Mouse (Mus musculus) heart, postnatal 36 days (tissue): ENCODE measurements around the gene D5Ertd579e. TPM values are rescaled to one million over a fixed set of nuclear protein-coding genes. Genes with fewer than 3 reads are reported as not detected.
"Not testable (repeated sequence)": the region's sequence is repeated elsewhere in the genome, so short reads cannot be mapped to it uniquely, and the experiment has no call there.

Source experiments
- DNase-seq, 2 experiments: peaks; one replicate each; pipeline ENCODE4 v3.0.0; 2021 to 2022
- intact Hi-C: fragments of 180-260 bp; cut with DNase I; formaldehyde crosslinking; loops from one replicate; pipeline ENCODE4 v1.15.1; 2025
- total RNA-seq, 2 experiments: library from RNA; stranded (reverse); gene quantifications; 2 replicates each; pipeline ENCODE4 v1.2.3; 2021

The D5Ertd579e gene
- total RNA-seq, 2 experiments from 2014 or later: 75.5 to 90.6 TPM

DNA sequence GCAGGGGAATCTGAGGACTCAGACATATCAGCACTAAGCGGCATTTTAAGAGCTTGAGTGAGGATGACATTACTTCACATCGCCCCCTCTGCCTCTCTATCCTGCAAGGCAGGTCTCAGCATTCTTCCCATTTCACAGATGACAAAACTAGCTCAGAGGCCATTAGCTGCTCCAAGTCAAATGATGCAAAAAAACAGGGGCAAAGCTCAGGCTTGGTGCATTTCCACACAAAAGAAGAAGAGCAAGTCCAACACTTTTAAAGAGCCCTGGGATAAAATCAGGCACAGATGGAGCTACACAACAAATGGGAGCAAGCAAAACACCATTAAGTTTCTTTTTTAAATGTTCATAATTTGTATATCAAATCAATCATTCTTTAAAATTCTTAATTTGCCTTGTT is 2.2 kb downstream of the D5Ertd579e start:
- no peak for DNase-seq
- intact Hi-C loops: loop anchor here (2.0 to 5.0 kb wide), 4 partner anchors 45 to 231 kb away; partner anchors contain the start of gene Grpel1

DNA sequence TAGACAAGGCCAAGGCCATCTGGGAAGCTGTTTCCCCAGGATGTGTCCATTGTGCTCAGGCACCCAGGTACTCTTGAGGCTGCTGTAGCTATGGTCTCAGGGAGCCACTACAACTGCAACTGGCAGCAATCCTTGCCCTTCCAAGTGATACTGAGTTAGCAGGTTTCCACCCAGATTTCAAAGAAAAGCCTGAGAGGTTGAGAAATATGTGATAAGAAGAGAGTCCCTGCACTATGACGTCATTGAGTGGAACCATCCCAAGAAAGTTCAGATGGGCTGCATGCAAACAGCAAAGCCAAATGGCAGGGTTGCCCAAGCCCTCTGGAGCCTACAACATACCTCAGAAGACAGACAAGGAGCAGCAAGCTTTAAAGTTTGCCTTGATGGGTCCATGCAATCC is 4.4 kb downstream of the D5Ertd579e start:
- DNase-seq: no peak
- intact Hi-C loops: loop anchor here (5.0 kb wide), 2 partner anchors 89 to 229 kb away; partner anchors contain the start of gene Grpel1

DNA sequence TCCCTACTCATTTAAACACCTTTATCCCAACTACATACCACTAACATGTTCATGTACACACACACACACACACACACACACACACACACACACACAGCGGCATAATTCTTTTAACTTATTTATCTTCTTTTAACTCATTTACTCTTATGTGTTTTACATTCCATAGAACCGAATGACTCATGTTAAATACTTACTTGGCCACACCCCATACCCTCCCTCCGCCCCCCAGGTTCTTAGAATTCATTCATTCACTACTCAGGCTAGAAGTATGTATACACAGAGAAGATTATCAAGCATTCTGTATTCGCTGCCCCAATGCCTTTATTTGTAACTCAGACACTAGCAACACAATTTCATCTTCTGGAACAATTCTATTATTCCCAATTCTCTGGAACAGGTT is 10.7 kb downstream of the D5Ertd579e start:
- DNase-seq: no peak
- intact Hi-C loops: no loop called here

DNA sequence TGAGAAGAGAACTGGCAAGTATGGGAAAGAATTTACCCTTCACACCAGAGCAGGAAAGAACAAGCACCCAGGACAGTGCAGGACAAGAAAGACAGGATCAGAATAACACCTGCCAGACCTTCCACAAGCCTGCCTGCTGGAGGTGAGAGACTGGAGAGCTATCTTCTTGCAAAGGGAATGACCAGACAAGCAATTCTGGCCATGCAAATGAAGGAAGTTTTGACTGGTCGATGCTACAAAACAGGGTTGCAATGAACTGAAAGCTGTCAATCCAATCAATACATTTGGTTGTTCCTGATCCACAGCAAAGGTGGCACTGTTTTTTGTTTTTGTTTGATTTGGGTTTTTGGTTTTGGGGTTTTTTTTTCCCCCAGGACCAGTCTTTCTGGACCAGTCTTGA is 12.2 kb downstream of the D5Ertd579e start:
- intact Hi-C loops: no loop called here
- DNase-seq: no peak

DNA sequence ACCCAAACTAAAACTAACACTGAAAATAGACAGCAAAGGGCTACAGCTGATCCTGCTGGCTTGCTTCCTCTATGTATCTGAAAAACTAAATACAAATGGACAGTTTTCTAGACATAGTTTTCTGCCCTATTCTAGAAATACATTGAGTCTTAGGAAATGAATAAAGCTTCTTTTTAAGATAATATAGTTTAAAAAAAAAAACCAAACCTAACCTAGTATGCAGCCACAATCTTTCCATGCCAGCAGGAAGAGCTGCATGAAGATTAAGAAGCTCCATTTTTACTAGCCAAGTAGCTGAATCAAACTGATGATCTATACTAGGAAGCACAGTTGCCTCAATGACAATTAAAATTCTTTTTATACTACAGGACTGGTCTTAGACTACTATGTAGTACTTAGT is 14.6 kb downstream of the D5Ertd579e start:
- no peak for DNase-seq

DNA sequence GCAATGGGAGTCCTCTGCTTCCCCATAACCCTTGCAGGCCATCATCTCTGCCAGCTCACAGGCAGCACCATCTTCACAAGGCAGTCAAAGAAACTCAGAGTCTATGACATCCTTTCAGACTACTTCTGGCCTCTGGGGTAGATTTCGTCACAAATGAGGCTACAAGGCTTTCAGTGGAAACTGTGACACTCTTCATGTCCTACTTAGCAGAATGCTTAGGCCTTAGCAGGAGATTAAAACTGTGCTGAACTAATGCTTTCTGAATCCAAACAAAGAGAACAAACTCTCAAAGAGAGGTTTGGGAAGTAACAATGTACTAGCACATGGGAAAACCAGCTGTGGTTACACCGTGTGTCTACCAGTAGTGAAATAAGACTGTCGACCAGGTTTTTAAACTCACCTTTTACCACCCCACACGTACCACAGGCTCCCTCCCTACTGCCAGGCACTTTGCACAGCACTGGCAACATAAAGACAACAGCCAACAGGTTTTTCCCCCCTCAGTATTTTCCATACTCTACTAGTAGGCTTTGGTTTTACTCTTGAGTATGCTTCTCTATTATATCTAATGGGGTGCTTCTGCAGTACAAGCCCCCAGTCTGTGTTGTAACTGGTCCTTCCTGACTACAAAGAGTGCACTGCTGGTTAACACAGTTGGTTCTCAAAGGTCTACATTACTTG is 15.8 kb downstream of the D5Ertd579e start:
- intact Hi-C loops: no loop called here
- DNase-seq: no peak

More for the DNA sequence above, 14.6 kb downstream of the D5Ertd579e start:
- intact Hi-C loops: no loop called here

DNA sequence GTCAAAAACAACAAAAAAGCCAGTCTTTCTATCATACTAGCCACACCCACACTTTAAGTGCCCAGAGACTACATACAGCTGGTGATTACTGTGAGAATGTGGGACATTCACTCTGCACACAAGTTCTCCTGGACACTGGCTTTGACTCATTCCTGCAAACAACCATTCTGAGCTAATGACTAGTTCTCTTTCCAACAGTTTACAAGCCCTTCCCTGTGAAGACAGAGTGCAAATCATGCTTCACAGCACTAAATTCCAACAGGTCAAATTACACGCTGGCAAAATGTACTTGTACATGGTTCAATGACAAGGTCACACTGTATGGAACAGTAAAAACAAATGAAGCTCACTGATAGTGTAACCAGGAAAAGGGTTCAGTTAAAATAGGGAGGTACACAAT is 17.0 kb downstream of the D5Ertd579e start:
- intact Hi-C loops: no loop called here
- no peak for DNase-seq

DNA sequence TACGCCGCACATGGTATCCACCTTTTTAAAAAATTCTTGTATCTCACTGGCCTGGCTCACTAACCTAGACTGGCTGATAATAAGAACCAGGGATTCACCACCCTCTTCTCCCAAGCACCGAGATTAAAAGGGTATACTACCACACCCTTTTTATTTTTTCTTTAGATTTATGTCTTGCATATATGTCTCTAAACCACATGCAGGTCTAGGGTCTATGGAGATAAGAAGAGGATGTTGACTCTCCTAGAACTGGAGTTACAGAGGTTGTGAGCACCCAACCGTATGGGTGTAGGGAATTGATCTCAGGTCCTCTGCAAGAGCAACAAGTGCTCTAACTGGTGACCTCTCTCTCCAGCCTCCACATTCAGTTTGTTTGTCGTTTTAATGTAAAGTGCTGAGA is 17.9 kb downstream of the D5Ertd579e start:
- DNase-seq: no peak
- intact Hi-C loops: no loop called here

DNA sequence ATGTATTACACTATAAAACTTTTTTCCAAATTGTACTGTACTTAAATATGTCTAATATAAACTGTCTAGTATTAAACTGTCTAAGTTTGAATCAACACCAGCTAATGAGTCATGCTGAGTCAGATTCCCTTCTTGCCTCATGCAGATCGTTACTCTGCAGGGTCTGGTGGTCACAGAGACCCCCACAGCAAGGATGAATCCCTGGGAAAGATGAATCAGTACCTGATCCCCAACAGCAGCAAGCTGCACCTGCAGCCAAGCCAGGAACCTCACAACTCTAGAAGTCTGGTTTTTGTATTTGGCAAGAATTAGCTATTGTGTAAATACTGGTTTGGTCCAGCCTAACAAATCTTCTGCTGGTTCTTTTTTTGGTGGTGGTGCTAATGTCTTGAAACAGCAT is 20.4 kb downstream of the D5Ertd579e start:
- no peak for DNase-seq
- intact Hi-C loops: no loop called here

DNA sequence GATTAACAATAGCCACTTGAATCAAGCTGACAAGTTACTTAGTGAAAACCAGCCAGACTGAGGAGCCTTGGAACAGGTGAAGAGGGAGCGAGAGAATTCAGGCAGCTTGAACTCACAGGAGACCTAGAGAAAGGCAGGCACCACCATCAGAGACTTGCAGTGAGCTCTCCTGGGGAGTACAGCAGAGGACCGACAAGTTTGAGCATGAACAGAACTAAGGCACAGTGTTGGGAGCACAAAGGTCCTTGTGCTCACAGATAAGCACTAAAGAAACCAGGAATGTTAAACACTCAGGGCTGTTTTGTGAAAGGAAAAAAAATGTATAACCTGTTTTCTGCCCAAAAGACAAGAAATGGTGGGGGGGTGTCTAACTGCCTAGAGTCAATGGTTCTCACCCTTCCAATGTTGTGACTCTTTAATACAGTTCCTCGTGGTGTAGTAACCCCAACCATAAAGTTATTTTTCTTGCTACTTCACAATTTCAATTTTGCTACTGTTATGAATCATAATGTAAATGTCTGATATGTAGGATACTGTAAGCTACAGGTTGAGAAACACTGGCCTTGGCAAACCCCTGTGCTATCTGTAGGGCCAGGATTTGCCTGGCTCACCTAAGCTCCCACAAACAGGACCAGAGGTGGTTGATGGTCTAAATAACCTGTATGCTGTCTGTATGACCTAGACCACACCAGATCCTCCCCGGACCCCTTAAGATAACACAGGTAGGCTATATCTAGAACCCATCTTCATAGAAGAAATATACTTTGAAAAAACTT is 21.0 kb downstream of the D5Ertd579e start:
- intact Hi-C loops: no loop called here
- DNase-seq: no peak

DNA sequence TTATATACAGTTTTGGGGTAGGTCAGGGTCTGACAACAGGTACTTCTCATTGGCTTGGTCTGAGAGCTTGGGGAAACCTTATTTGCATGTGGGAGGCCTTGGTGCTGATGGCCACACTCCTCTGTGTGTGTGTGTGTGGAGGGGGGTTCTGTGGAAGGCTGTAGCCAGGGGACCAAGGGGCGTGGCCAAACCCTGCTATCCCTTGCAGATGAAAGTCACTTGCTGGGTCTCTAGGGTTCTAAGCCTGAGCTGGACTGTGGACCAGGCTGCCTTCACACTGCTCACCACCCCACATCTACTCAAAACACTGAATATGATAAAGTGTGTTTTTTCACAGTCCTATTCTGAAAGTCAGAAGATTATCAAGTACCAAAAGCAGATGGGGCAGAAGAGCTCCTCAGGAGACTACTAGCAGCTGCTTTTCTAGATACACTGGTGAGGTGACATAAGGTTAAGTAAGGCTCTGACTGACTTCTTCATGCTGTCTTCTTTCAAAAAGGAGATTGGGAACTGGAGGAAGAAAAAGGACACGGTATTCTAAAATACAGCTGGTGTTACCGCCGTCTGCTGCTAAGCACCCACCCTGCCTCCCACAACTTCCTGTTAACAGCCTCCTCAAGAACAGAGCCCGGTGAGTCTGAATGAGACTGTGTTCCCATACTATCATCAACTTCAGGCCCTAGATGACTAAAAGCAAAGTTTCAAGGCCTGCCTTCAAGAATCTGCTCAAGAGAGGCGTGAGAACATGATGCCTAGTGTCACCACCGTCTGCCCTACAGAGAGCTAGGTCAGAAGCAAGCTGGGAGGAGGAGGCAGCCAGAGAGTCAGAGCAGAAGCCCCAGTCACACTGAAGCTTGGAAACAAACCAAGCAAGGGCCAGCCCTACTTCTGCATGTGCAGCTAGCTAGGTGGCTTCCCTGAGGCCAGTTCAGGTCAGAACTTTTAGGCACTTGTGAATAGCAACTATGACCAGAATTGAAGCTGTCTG is 26.5 kb downstream of the D5Ertd579e start:
- intact Hi-C loops: no loop called here

DNA sequence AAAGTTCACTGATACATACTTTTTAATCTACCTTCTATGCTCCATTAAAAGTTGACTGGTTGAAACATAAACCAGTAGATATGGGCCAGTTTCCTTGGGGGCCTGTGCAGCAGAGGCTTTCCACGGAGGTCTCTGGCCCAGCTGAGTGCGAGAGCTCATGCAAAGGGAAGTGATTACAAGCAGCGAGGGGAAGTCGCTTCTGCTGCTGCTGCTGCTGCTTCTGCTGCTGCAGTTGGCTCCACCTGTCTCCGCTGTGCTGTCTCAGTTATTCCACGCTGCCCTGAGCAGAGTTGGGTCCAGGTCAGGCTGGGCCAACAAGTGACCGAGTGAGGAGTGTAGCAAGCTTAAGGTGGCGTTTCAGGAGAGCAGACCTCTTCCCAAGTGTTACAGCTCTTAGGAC is 27.3 kb downstream of the D5Ertd579e start:
- no peak for DNase-seq
- intact Hi-C loops: no loop called here

More for the DNA sequence above, 26.5 kb downstream of the D5Ertd579e start:
- DNase-seq: no peak

DNA sequence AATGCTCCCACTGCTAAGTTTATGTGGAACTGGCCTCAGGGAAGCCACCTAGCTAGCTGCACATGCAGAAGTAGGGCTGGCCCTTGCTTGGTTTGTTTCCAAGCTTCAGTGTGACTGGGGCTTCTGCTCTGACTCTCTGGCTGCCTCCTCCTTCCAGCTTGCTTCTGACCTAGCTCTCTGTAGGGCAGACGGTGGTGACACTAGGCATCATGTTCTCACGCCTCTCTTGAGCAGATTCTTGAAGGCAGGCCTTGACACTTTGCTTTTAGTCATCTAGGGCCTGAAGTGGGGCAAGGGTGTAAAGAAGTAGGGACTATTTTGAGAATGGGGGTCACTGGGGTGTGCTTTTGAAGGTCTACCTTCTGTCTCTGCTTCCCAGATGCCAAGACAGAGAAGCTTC is 27.8 kb downstream of the D5Ertd579e start:
- DNase-seq, intact Hi-C loops: not testable (repeated sequence)

DNA sequence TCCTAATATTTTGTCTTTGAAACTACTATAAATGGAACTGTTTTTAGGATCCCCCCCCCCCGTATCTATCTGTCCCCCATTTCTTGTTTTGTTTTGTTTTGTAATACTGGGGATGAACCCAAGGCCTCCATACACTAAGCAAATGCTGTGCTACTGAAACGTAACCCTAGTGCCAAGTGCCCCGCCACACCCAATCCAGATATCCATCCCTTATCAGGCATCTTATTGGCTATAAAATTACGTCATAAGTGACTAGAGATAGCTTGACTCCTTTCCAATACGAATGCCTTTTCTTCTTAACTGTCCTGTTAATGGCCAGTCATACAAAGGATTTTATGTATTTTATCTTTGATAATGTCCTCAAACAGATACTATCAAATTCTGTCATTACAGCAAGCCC is 28.7 kb downstream of the D5Ertd579e start:
- no peak for DNase-seq
- intact Hi-C loops: no loop called here

DNA sequence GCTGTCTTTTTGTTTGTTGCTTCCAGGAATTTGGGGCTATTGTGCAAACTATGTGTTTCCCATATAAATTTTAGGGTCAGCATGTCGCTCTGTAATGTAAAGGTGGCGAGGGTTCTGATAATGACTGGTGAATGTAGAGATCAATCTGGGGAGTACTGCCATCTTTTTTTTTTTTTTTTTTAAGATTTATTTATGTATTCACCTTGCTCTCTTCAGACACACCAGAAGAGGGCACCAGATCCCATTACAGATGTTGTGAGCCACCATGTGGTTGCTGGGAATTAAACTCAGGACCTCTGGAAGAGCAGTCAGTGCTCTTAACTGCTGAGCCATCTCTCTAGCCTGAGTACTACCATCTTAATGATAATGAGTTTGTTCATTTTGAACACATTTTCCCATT is 29.1 kb downstream of the D5Ertd579e start:
- DNase-seq: not testable (repeated sequence)
- intact Hi-C loops: loop anchor here (1.0 kb wide), 1 partner anchor 41 kb away; no protein-coding TSS in a partner anchor

DNA sequence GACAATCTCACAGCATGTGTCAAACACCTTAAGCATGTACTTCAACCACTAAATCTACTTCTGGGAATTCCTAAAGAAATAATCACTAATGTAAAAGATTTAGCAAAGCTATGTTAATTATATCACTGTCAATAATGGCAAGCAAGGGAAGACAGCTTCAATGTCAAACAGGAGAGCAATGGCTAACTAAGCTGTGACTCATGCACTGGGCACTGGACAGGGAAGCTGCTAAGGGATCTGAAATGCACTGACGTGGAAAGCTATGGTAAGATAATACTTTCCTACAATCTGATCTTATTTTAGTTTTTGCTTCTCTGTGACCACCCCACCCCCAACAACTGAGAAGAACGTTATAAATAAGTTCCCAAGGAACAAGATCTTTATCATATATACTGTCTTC is 32.5 kb downstream of the D5Ertd579e start:
- intact Hi-C loops: no loop called here
- no peak for DNase-seq

DNA sequence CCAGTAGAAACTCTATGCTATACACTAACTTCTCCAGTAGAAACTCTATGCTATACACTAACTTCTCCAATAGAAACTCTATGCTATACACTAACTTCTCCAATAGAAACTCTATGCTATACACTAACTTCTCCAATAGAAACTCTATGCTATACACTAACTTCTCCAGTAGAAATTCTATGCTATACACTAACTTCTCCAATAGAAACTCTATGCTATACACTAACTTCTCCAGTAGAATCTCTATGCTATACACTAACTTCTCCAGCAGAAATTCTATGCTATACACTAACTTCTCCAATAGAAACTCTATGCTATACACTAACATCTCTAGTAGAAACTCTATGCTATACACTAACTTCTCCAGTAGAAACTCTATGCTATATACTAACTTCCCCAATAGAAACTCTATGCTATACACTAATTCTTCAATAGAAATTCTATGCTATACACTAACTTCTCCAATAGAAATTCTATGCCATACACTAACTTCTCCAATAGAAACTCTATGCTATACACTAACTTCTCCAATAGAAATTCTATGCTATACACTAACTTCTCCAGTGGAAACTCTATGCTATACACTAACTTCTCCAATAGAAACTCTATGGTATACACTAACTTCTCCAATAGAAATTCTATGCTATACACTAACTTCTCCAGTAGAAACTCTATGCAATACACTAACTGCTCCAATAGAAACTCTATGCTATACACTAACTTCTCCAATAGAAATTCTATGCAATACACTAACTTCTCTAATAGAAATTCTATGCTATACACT is 34.7 kb downstream of the D5Ertd579e start:
- DNase-seq, intact Hi-C loops: not testable (repeated sequence)

DNA sequence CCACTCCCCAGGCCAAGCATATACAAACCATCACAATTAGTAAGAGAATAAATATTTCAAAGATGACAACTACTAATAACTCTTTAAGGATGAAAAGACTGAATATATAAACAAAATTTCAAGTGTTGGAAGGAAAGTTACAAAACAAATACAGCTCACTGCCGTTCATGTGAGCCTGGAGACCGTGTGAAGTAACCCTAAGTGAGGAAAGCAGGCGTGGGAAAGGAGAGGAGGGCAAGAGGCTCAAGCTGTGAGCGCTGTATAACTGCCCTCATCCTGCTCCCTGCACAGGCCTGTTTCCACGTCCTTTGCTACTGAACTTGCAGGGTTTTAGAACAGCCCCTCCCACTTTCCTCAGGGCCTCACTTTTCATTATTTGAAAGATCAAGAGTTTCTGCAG is 70.2 kb downstream of the D5Ertd579e start:
- intact Hi-C loops: loop anchor here (1.0 kb wide), 1 partner anchor 41 kb away; no protein-coding TSS in a partner anchor
- DNase-seq: no peak

DNA sequence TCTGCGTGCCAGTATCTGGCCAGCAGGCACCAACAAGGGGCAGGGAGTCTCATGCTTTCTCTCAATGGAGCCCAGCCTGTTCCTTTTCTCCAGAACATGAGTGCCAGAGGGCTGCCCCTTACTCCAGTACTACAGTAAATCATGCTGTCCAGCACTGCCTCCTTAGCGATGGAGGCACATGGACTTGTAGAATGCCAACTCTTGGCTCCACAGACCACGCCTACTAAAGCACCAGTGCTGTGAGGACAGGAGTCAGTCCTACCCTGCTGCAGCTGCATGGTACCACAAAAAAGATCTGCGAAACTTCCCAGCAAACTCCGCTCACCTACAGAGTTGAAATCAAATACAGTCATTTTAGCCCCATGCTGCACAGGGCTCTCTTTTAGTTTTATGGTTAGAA is 72.2 kb downstream of the D5Ertd579e start:
- intact Hi-C loops: no loop called here
- DNase-seq: no peak

DNA sequence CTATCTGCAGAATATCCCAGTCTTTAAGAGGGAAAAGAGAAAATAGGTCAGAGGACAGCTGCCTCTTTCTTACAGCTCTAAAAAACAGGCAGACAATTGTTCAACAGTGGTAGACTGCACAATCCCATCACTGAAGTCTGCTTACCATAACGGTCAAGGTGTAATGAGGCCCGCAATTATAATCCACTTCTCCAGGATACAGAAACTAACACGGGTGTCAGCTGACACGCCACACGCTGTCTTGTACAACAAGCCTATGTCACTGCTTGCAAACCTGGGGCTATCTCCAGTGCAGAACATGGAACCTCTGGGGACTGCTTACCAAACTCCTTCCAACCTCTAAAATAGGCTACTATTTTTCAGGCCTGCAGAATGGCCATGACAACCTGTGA is 74.8 kb downstream of the D5Ertd579e start:
- peak in 1 of 2 experiments; percentile 29 for DNase-seq
- intact Hi-C loops: loop anchor here (2.0 kb wide), 1 partner anchor 74 kb away; no protein-coding TSS in a partner anchor
